In genomic region chr11:66911811-66912210, GRCm38 (mm10) we compare ENCODE assay signal across 12 mouse cellular contexts. TPM values are rescaled to one million over a fixed set of nuclear protein-coding genes. Genes with fewer than 3 reads are reported as not detected.
DNase-seq lines count a peak whose midpoint lies in the region; ATAC-seq lines count a peak whose summit lies in the region.
"Had no signal": no experiment of that assay in that cellular context is flagged by ENCODE, and none has a peak within 500 bp of the region (broad histone marks: within the 10 kb centered on the region; RNA-seq: fewer than 3 reads in every experiment).

Pirt (plus strand) TSS chr11:66911981.

- no peak for DNase-seq in neural tube, embryonic 10.5 days (ENCODE audit: extremely low spot score, low spot score)
- DNase-seq in heart, postnatal 10 days, result peak; percentile 43 to 54
- DNase-seq in right cerebral cortex, postnatal 36 days (ENCODE audit: low spot score in 2 of 2), result no peak
- DNase-seq: embryo, embryonic 11 days; thymus, postnatal 25 days had no signal

- H3K4me2 ChIP-seq in neural tube, embryonic 12.5 days (replicated peaks), result peak within 1 kb of the TSS; percentile 2; the same call in 1 of the 2 replicates
- peak within 1 kb of the TSS; percentile 22 for H3K4me2 ChIP-seq in stomach, embryonic 16.5 days (ENCODE audit: low read depth, low read length)
- no peak within 1 kb of the TSS for H3K4me2 ChIP-seq in forebrain, embryonic 16.5 days (ENCODE audit: low read length)
- H3K4me2 ChIP-seq: kidney, embryonic 15.5 days had no signal

- H3K9ac ChIP-seq in neural tube, embryonic 12.5 days, result no peak within 1 kb of the TSS
- H3K9ac ChIP-seq in stomach, embryonic 16.5 days (ENCODE audit: low read length), result peak within 1 kb of the TSS; percentile 46
- no peak within 1 kb of the TSS for H3K9ac ChIP-seq in forebrain, embryonic 16.5 days (replicated peaks; ENCODE audit: low read depth, low read length)
- H3K9ac ChIP-seq: kidney, embryonic 15.5 days had no signal

- H3K36me3 ChIP-seq in erythroblast, embryonic 14.5 days (ENCODE audit: control insufficient read depth), result no peaks in the 10 kb centered on the region
- no peaks in the 10 kb centered on the region for H3K36me3 ChIP-seq in neural tube, embryonic 12.5 days
- no peaks in the 10 kb centered on the region for H3K36me3 ChIP-seq in stomach, embryonic 16.5 days (ENCODE audit: control insufficient read depth, insufficient read depth, low read length)
- no peaks in the 10 kb centered on the region for H3K36me3 ChIP-seq in forebrain, embryonic 16.5 days (ENCODE audit: control insufficient read depth, insufficient read depth)
- H3K36me3 ChIP-seq: kidney, embryonic 15.5 days had no signal

- H3K27ac ChIP-seq in neural tube, embryonic 12.5 days, result no peak within 1 kb of the TSS
- peak within 1 kb of the TSS; percentile 72 for H3K27ac ChIP-seq in stomach, embryonic 16.5 days (ENCODE audit: low read length)
- no peak within 1 kb of the TSS for H3K27ac ChIP-seq in forebrain, embryonic 16.5 days (ENCODE audit: low read length)
- H3K27ac ChIP-seq: kidney, embryonic 15.5 days had no signal

- ATAC-seq in erythroblast, adult 5-6 weeks (replicated peaks; ENCODE audit: low FRiP score, poor library complexity, severe bottlenecking), result no peak
- no peak for ATAC-seq in neural tube, embryonic 12.5 days (ENCODE audit: low FRiP score, low read depth)
- no peak for ATAC-seq in stomach, embryonic 16.5 days (ENCODE audit: insufficient read depth, low FRiP score)
- ATAC-seq in forebrain, embryonic 16.5 days, result no peak

- intact Hi-C loops in heart, postnatal 10 days (cut with DNase I), result no loop called here

- H3K27me3 ChIP-seq in erythroblast, embryonic 14.5 days (ENCODE audit: control insufficient read depth), result peaks cover 8% of the 10 kb centered on the region
- H3K27me3 ChIP-seq in neural tube, embryonic 12.5 days (replicated peaks), result no peaks in the 10 kb centered on the region
- H3K27me3 ChIP-seq in stomach, embryonic 16.5 days (ENCODE audit: control insufficient read depth, insufficient read depth, low read length), result no peaks in the 10 kb centered on the region
- no peaks in the 10 kb centered on the region for H3K27me3 ChIP-seq in forebrain, embryonic 16.5 days (replicated peaks; ENCODE audit: control insufficient read depth, insufficient read depth, low read length)
- H3K27me3 ChIP-seq: kidney, embryonic 15.5 days had no signal

- H3K4me1 ChIP-seq in erythroblast, embryonic 14.5 days (ENCODE audit: control insufficient read depth), result peaks cover 34% of the 10 kb centered on the region
- no peaks in the 10 kb centered on the region for H3K4me1 ChIP-seq in neural tube, embryonic 12.5 days
- peaks cover 14% of the 10 kb centered on the region; the same call in 1 of the 2 replicates for H3K4me1 ChIP-seq in stomach, embryonic 16.5 days (ENCODE audit: control insufficient read depth, insufficient read depth, low read length)
- H3K4me1 ChIP-seq in forebrain, embryonic 16.5 days (replicated peaks; ENCODE audit: control insufficient read depth, insufficient read depth, low read length), result no peaks in the 10 kb centered on the region
- H3K4me1 ChIP-seq: kidney, embryonic 15.5 days had no signal

- WGBS in neural tube, embryonic 12.5 days, result 57% methylated on average over 10 of the region's 10 CpGs
- WGBS in stomach, embryonic 16.5 days, result 38% methylated on average over 10 of the region's 10 CpGs
- 46% methylated on average over 10 of the region's 10 CpGs for WGBS in forebrain, embryonic 16.5 days

- peak within 1 kb of the TSS; percentile 1 for H3K4me3 ChIP-seq in erythroblast, embryonic 14.5 days (replicated peaks)
- H3K4me3 ChIP-seq in neural tube, embryonic 12.5 days, result no peak within 1 kb of the TSS
- H3K4me3 ChIP-seq in stomach, embryonic 16.5 days (replicated peaks; ENCODE audit: low read length), result 0 out of 2 replicates have a peak within 1 kb of the TSS, but pooled peaks have one; percentile 3
- H3K4me3 ChIP-seq in forebrain, embryonic 16.5 days (replicated peaks; ENCODE audit: low read length), result no peak within 1 kb of the TSS
- H3K4me3 ChIP-seq: kidney, embryonic 15.5 days had no signal

- no peaks in the 10 kb centered on the region for H3K9me3 ChIP-seq in erythroblast, embryonic 14.5 days (ENCODE audit: control insufficient read depth, low read length)
- H3K9me3 ChIP-seq in neural tube, embryonic 12.5 days, result no peaks in the 10 kb centered on the region
- H3K9me3 ChIP-seq in stomach, embryonic 16.5 days (replicated peaks; ENCODE audit: control insufficient read depth, low read length), result no peaks in the 10 kb centered on the region
- no peaks in the 10 kb centered on the region for H3K9me3 ChIP-seq in forebrain, embryonic 16.5 days (ENCODE audit: control insufficient read depth, low read length)
- H3K9me3 ChIP-seq: kidney, embryonic 15.5 days had no signal

RNA-seq across cellular contexts. Expression of gene Pirt, which starts in this region (rescaled TPM):
- 0.01 TPM in 1 of 2 replicates, not detected in the other for polyA plus RNA-seq in erythroblast, embryonic 14.5 days (2012)
- not detected in 2 replicates for total RNA-seq in erythroblast, adult 5-6 weeks (2015; ENCODE audit: low replicate concordance)
- total RNA-seq in erythroblast, adult 5-6 weeks (2017; ENCODE audit: low replicate concordance), result not detected in 2 replicates
- polyA plus RNA-seq in neural tube, embryonic 12.5 days (2016; fragmentation: Nextera tagmentation; extraction: Ambion mirVana), result 15.5 and 24.3 TPM in 2 replicates
- 10 to 100 TPM; 23.7 to 29.9 TPM for total RNA-seq in heart, postnatal 10 days (2021)
- polyA plus RNA-seq in stomach, embryonic 16.5 days (2015; fragmentation: Nextera tagmentation; extraction: Ambion mirVana), result 6.9 and 7.0 TPM in 2 replicates
- 0.15 and 0.36 TPM in 2 replicates for polyA plus RNA-seq in forebrain, embryonic 16.5 days (2015; fragmentation: Nextera tagmentation; extraction: Ambion mirVana)
- polyA plus RNA-seq: limb, embryonic 11.5 days had no signal

Comparison
In these comparisons a context has a peak if more than half of its experiments do, and no peak if none do; other contexts are left out.
1. RNA of gene Pirt (total RNA-seq): 23.7 to 29.9 TPM in heart, postnatal 10 days; not detected in erythroblast, adult 5-6 weeks; every median in the first group is over 10 times any median in the second.
2. H3K4me3 ChIP-seq: peak in erythroblast, embryonic 14.5 days (single experiment) and stomach, embryonic 16.5 days (single experiment); none in neural tube, embryonic 12.5 days (single experiment) and forebrain, embryonic 16.5 days (single experiment).
3. DNase-seq: peak in heart, postnatal 10 days (2 of 2); none in neural tube, embryonic 10.5 days (single experiment) and right cerebral cortex, postnatal 36 days (0 of 2).